Mouse (Mus musculus): ENCODE measurements around the gene 4930522H14Rik. TPM values are rescaled to one million over a fixed set of nuclear protein-coding genes. Genes with fewer than 3 reads are reported as not detected.

The 4930522H14Rik gene
- polyA plus RNA-seq, 1 experiment from 2014 or later: not detected

GRCm38 (mm10) chr4:109475078-109475477 is 56.0 kb downstream of the 4930522H14Rik start:
- H3K36me3 ChIP-seq (replicated peaks): peaks cover 19% of the 10 kb centered on the region
- H3K4me2 ChIP-seq: peak overlapping the region; percentile 90
- H3K27ac ChIP-seq (replicated peaks): peak overlapping the region; percentile 96
- H3K4me1 ChIP-seq (replicated peaks): peaks cover 46% of the 10 kb centered on the region
- peak overlapping the region; percentile 95 for H3K4me3 ChIP-seq (replicated peaks)
- no peaks in the 10 kb centered on the region for H3K9me3 ChIP-seq (replicated peaks)
- peaks cover 11% of the 10 kb centered on the region for H3K27me3 ChIP-seq
- no peak for ATAC-seq (ENCODE audit: insufficient read depth)
- 53% methylated on average over 2 of the region's 2 CpGs for WGBS (ENCODE audit: insufficient replicate concordance)
- H3K9ac ChIP-seq: peak overlapping the region; percentile 100

- Histone ChIP-seq H3K27me3 (peaks cover 2% of the 10 kb centered on the region; the same call in 1 of the 2 replicates), H3K9ac (no peak overlapping the region), H3K4me1 (replicated peaks) (peaks cover 65% of the 10 kb centered on the region), H3K9me3 (replicated peaks) (no peaks in the 10 kb centered on the region), H3K4me2 (peak overlapping the region; percentile 26; the same call in 1 of the 2 replicates), H3K27ac (replicated peaks) (0 out of 2 replicates have a peak overlapping the region, but pooled peaks have one; percentile 14), H3K4me3 (replicated peaks) (peak overlapping the region; percentile 4; the same call in 1 of the 2 replicates), H3K36me3 (replicated peaks) (peaks cover 19% of the 10 kb centered on the region)
- 77% methylated on average over 3 of the region's 3 CpGs for WGBS (ENCODE audit: insufficient replicate concordance)
- ATAC-seq (ENCODE audit: insufficient read depth): no peak
Observed at GRCm38 (mm10) chr4:109472566-109472965, 58.5 kb downstream of the 4930522H14Rik start.

DNA sequence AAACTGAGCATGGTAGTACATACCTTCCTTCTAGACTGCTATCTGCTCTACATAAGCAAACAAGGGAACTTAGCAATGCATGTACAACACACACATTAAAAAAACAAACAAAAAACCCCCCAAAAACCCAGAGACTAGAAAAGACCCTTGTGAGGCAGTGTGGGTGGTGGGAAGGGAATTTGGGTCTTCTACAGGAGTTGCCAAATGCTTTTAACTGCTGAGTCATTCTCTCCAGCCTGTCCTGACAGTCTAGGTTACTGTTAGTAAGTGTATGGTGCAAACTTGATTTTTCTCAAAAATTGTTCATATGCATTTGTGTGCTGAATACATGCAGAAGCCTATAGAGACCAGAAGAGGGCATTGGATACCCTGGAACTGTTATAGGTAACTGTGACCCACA is 59.5 kb downstream of the 4930522H14Rik start:
- H3K9me3 ChIP-seq (replicated peaks): no peaks in the 10 kb centered on the region
- peaks cover 63% of the 10 kb centered on the region for H3K4me1 ChIP-seq (replicated peaks)
- H3K27ac ChIP-seq (replicated peaks): no peak overlapping the region
- peaks cover 19% of the 10 kb centered on the region for H3K36me3 ChIP-seq (replicated peaks)
- no peaks in the 10 kb centered on the region for H3K27me3 ChIP-seq
- no peak for ATAC-seq (ENCODE audit: insufficient read depth)
- no peak overlapping the region for H3K9ac ChIP-seq
- H3K4me2 ChIP-seq: 0 out of 2 replicates have a peak overlapping the region, but pooled peaks have one; percentile 13
- H3K4me3 ChIP-seq (replicated peaks): no peak overlapping the region

DNA sequence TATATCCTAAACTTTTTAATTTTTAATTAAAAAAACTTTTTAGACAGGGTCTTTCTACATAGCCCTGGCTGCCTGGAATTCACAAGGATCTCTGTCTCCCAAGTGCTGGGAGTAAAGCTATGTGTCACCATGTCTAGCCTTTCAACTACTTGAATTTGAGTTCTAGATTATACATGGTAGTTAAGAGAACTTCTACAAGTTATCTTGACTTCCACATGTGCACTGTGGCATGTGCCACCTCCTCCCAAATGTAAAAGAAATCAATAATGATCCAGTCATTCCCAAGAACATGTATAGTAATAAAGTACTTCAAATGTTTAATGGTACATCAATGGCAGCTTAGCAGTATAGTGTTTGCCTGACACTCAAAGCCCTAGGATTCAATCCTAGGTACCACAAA is 63.4 kb downstream of the 4930522H14Rik start:
- ATAC-seq (ENCODE audit: insufficient read depth): peak; percentile 80
- Histone ChIP-seq H3K27ac (replicated peaks) (peak overlapping the region; percentile 56; the same call in 1 of the 2 replicates), H3K4me1 (replicated peaks) (peaks cover 74% of the 10 kb centered on the region), H3K4me2 (peak overlapping the region; percentile 3; the same call in 1 of the 2 replicates), H3K9ac (no peak overlapping the region), H3K4me3 (replicated peaks) (no peak overlapping the region), H3K36me3 (replicated peaks) (peaks cover 17% of the 10 kb centered on the region), H3K9me3 (replicated peaks) (no peaks in the 10 kb centered on the region), H3K27me3 (no peaks in the 10 kb centered on the region)

DNA sequence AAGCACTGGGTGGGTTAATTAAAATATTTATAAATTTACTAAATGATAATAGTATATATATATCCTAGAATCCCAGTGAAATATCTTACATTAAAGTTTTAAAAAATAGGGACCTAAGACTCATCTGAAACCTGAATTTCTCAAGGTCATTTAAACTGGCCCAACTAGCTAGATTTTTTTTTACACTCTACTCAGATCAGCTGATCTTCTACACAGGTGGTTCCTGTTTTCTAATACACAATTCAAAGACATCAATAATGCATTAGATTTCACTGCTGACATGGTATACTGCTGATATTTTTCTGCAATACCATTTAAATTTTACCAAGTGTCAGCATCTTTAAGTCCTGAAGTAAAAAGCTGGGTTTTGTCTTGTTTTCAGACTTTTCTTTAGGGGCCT is 67.2 kb downstream of the 4930522H14Rik start:
- Histone ChIP-seq H3K4me1 (replicated peaks) (peaks cover 55% of the 10 kb centered on the region), H3K4me3 (replicated peaks) (no peak overlapping the region), H3K4me2 (no peak overlapping the region), H3K27me3 (no peaks in the 10 kb centered on the region), H3K9ac (no peak overlapping the region), H3K36me3 (replicated peaks) (0 out of 2 replicates have a peak, but pooled peaks cover 5% of the 10 kb centered on the region), H3K9me3 (replicated peaks) (no peaks in the 10 kb centered on the region), H3K27ac (replicated peaks) (no peak overlapping the region; the same call in 1 of the 2 replicates)
- ATAC-seq (ENCODE audit: insufficient read depth): no peak

GRCm38 (mm10) chr4:109460421-109461179 is 70.5 kb downstream of the 4930522H14Rik start:
- no peak overlapping the region for H3K9ac ChIP-seq
- H3K4me2 ChIP-seq: no peak overlapping the region
- H3K27ac ChIP-seq (replicated peaks): no peak overlapping the region
- no peaks in the 10 kb centered on the region for H3K9me3 ChIP-seq (replicated peaks)
- ATAC-seq (ENCODE audit: insufficient read depth): no peak
- H3K36me3 ChIP-seq (replicated peaks): peaks cover 15% of the 10 kb centered on the region
- WGBS (ENCODE audit: insufficient replicate concordance): 68% methylated on average over 3 of the region's 3 CpGs
- peaks cover 35% of the 10 kb centered on the region for H3K4me1 ChIP-seq (replicated peaks)
- H3K27me3 ChIP-seq: no peaks in the 10 kb centered on the region
- H3K4me3 ChIP-seq (replicated peaks): no peak overlapping the region

DNA sequence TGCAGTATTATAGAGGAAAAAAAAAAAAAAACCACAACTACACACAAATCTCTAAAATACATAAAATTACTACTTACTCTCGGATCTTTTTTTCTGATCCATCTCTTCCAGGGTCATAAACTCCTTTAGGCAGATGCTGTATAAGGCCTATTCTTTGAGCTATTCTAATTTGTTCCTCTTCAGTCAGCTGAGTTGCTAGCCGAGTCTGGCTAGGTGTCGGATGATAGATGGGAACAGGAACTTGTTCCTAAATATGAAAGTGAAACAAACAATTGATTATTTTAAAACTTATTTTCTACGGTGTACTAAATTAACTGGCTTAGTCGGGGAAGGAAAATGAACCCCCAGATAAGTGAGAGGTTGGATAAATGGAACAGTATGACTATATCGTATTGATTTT is 74.3 kb downstream of the 4930522H14Rik start:
- no peak overlapping the region for H3K9ac ChIP-seq
- 80% methylated on average over 6 of the region's 6 CpGs for WGBS (ENCODE audit: insufficient replicate concordance)
- ATAC-seq (ENCODE audit: insufficient read depth): no peak
- H3K36me3 ChIP-seq (replicated peaks): peaks cover 34% of the 10 kb centered on the region
- no peak overlapping the region for H3K4me3 ChIP-seq (replicated peaks)
- no peaks in the 10 kb centered on the region for H3K9me3 ChIP-seq (replicated peaks)
- no peaks in the 10 kb centered on the region for H3K27me3 ChIP-seq
- peaks cover 15% of the 10 kb centered on the region; the same call in 1 of the 2 replicates for H3K4me1 ChIP-seq (replicated peaks)
- no peak overlapping the region for H3K27ac ChIP-seq (replicated peaks)
- no peak overlapping the region for H3K4me2 ChIP-seq

Other genes with a start within 250 kb of the 4930522H14Rik start
- gene Ttc39a, start 124.7 kb downstream of the 4930522H14Rik start, polyA plus RNA-seq (2015; fragmentation: Nextera tagmentation; extraction: Ambion mirVana): 13.5 and 14.3 TPM in 2 replicates
- 34.1 and 35.2 TPM in 2 replicates for gene Rnf11, start 46.6 kb downstream of the 4930522H14Rik start, polyA plus RNA-seq (2015; fragmentation: Nextera tagmentation; extraction: Ambion mirVana)
- gene Cdkn2c, start 135.9 kb upstream of the 4930522H14Rik start, polyA plus RNA-seq (2015; fragmentation: Nextera tagmentation; extraction: Ambion mirVana): 14.9 and 15.3 TPM in 2 replicates
- 13.9 and 14.5 TPM in 2 replicates for gene Faf1, start 145.3 kb upstream of the 4930522H14Rik start, polyA plus RNA-seq (2015; fragmentation: Nextera tagmentation; extraction: Ambion mirVana)